Mouse (Mus musculus) liver, adult 2 months (tissue): ENCODE measurements around the gene Pkn1. TPM values are rescaled to one million over a fixed set of nuclear protein-coding genes. Genes with fewer than 3 reads are reported as not detected.
A peak's percentile ranks its signal among the peaks of the same experiment; 100 is the strongest.

Source experiments
- DNase-seq: peaks from one replicate; pipeline ENCODE4 v3.0.0-alpha.2; 2011; ENCODE audit warnings: low read depth, low spot score; ENCODE audit errors: extremely low read depth
- H3K27ac ChIP-seq: fragments of 200-500 bp; replicated peaks from 2 replicates; pipeline ENCODE4 v1.5.1; 2012; ENCODE audit warnings: low read depth, mild to moderate bottlenecking, control low read depth, inconsistent platforms, low read length; ENCODE audit not compliant: insufficient read depth
- H3K27me3 ChIP-seq: fragments of 200-500 bp; 2 replicates; pipeline ENCODE4 v1.6.1; 2012; ENCODE audit warnings: mild to moderate bottlenecking, moderate library complexity, low read length, inconsistent platforms; ENCODE audit not compliant: control insufficient read depth, insufficient read depth
- H3K36me3 ChIP-seq: fragments of 200-500 bp; 2 replicates; pipeline ENCODE4 v1.6.1; 2012; ENCODE audit warnings: low read length, inconsistent platforms; ENCODE audit not compliant: control insufficient read depth, insufficient read depth
- H3K4me1 ChIP-seq: fragments of 200-500 bp; 2 replicates; pipeline ENCODE4 v1.6.1; 2011; ENCODE audit warnings: low read length; ENCODE audit not compliant: control insufficient read depth, insufficient read depth
- H3K4me3 ChIP-seq: fragments of 200-500 bp; 2 replicates; pipeline ENCODE4 v1.5.1; 2011; ENCODE audit warnings: low read depth, mild to moderate bottlenecking, control low read depth, low read length, moderate library complexity; ENCODE audit not compliant: insufficient read depth
- H3K79me2 ChIP-seq: fragments of 200-500 bp; 2 replicates; pipeline ENCODE4 v1.6.1; 2012; ENCODE audit warnings: inconsistent platforms, mild to moderate bottlenecking, low read length, moderate library complexity; ENCODE audit not compliant: control insufficient read depth, insufficient read depth
- H3K9ac ChIP-seq: fragments of 200-500 bp; 2 replicates; pipeline ENCODE4 v1.6.1; 2012; ENCODE audit warnings: low read depth, mild to moderate bottlenecking, control low read depth, inconsistent platforms, low read length
- CTCF ChIP-seq: fragments of 200-500 bp; IDR thresholded peaks from 2 replicates; pipeline ENCODE4 v1.5.1; 2011; ENCODE audit warnings: low read depth, low read length, control low read depth
- POLR2A ChIP-seq: fragments of 200-500 bp; IDR thresholded peaks from 2 replicates; pipeline ENCODE4 v1.6.1; 2011; ENCODE audit warnings: low read length, control low read depth; ENCODE audit not compliant: insufficient read depth; ENCODE audit errors: extremely low read depth
- WGBS: fragments of 180-500 bp; shearing (Covaris S2); methylation state at CpG from one replicate; pipeline ENCODE4 v1.1.7; 2018; 5-methylcytosine and 5-hydroxymethylcytosine counted together
- polyA plus RNA-seq: library from polyadenylated mRNA; depleted of rRNA; stranded (reverse); fragments of >200 nt; gene quantifications from 2 replicates; pipeline ENCODE4 v1.2.3, GENCODE M21; 2012
- total RNA-seq: library from RNA; depleted of rRNA; stranded (reverse); fragments of >200 nt; gene quantifications from 2 replicates; pipeline ENCODE4 v1.2.3, GENCODE M21; 2014

Gene Pkn1
- total and polyA plus RNA-seq, 2 experiments: 17.3 to 28.8 TPM

DNA sequence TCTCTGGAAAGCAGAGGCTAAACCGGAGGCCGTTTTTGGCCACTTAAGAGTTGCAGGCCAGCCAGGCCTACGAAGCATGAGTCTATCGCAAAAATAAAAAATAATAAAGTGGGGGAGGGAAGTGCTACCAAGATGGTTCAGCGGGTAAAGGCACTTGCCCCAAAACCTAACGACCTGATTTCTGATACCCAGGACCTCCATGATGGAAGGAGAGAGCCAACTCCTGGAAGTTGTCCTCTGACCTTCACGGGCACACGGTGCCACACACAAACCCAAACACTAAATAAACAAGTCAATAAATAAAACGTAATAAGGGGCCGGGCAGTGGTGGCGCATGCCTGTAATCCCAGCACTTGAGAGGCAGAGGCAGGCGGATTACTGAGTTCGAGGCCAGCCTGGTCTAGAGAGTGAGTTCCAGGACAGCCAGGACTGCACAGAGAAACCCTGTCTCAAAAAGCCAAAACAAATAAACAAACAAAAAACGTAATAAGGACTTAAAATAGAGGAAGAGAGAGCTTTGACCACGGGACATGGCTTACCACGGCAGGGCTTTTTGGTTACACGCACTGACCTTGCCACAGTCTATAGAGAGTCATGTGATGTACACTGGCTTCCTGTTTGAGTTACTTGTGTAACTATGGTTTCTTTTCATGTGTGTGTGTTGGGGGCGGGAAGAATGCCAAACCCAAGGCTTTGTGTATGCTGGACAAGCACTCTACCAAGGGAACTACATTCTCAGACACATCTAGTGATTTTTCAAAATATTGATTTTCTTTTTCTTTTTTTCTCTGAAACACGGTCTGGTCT, 43.1 kb upstream of the Pkn1 start:
- peak overlapping the region; percentile 55 for H3K4me3 ChIP-seq
- TF ChIP-seq POLR2A: no peak
- no peak for TF ChIP-seq CTCF
- no peaks in the 10 kb centered on the region for H3K36me3 ChIP-seq
- 62% methylated on average over 19 of the region's 19 CpGs for WGBS
- H3K27ac ChIP-seq: peak overlapping the region; percentile 82
- H3K27me3 ChIP-seq: no peaks in the 10 kb centered on the region
- DNase-seq: peak; percentile 53
- H3K9ac ChIP-seq: peak overlapping the region; percentile 40
- H3K4me1 ChIP-seq: 0 out of 2 replicates have a peak, but pooled peaks cover 2% of the 10 kb centered on the region
- 0 out of 2 replicates have a peak, but pooled peaks cover 2% of the 10 kb centered on the region for H3K79me2 ChIP-seq

DNA sequence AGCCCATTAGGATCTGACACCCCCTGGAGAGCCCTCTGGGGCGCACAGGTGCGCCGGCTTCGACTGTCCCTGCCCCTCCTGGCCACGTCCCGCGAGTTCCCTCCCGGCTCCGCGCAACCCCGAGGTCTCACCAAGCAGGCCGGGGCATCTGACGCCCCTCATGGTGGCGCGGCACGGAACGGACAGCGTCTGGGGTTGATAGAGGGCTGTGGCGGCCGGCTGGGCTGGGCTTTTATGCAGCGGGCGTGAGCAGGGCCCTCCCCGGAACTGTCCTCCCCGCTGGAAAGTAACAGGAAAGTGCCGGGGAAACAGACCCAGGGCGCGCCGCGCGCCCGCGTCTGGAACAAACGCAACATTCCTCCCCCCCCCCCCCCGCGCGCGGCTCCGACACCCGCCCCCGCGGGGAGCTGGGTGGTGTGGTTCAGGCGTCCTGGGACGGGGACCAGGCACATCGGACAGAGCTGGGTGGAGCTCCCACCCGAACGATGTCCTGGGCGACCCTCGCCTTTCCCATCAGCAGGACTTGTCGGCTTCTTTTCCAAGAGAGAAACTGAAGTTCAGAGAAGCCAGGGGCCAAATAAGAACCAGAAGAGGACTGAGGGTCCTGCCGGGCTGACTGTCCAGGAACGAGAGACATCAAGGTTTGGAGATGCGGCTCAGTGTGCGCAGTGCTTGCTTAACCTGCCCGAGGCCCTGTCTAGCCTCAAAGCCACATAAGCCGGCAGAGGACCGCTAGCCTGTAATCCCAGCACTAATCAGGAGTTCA, 42.2 kb upstream of the Pkn1 start, which contains the start of gene Adgre5:
Gene Adgre5 (minus strand): TSS at position 351 of the 766 bp plus-strand sequence.
- no peak for DNase-seq

DNA sequence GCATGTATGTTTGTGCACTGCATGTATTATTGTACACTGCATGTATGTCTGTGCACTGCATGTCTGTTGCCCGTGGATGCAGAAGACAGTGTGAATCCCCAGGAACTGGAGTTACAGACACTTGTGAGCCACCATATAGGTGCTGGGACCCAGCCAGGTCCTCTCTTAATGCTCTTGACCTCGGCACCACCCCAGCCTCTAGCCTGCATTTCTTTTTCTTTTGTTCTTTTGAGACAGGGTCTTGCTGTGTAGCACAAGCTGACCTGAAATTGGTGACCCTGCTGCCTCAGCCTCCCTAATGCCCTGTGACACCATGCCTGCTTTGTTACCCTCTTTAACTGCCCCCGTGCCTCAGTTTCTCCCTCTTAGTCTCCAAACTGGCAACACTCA, 41.6 kb upstream of the Pkn1 start:
- peak overlapping the region; percentile 87 for H3K9ac ChIP-seq
- H3K4me1 ChIP-seq: peaks cover 4% of the 10 kb centered on the region; the same call in 1 of the 2 replicates
- no peaks in the 10 kb centered on the region for H3K27me3 ChIP-seq
- DNase-seq: no peak
- TF ChIP-seq CTCF (no peak), POLR2A (no peak)
- H3K79me2 ChIP-seq: 0 out of 2 replicates have a peak, but pooled peaks cover 2% of the 10 kb centered on the region
- peak overlapping the region; percentile 94 for H3K4me3 ChIP-seq
- H3K36me3 ChIP-seq: no peaks in the 10 kb centered on the region
- 12% methylated on average over 3 of the region's 3 CpGs for WGBS
- peak overlapping the region; percentile 83 for H3K27ac ChIP-seq

More for the DNA sequence above, 42.2 kb upstream of the Pkn1 start, which contains the start of gene Adgre5:
- 2% methylated on average over 56 of the region's 56 CpGs for WGBS
- Histone ChIP-seq H3K27ac (peak within 1 kb of the TSS; percentile 83), H3K79me2 (0 out of 2 replicates have a peak, but pooled peaks cover 2% of the 10 kb centered on the region), H3K36me3 (no peaks in the 10 kb centered on the region), H3K4me3 (peak within 1 kb of the TSS; percentile 94), H3K27me3 (no peaks in the 10 kb centered on the region), H3K9ac (peak within 1 kb of the TSS; percentile 87), H3K4me1 (peaks cover 4% of the 10 kb centered on the region; the same call in 1 of the 2 replicates)
- TF ChIP-seq POLR2A (0 out of 2 replicates have a peak, but pooled peaks have one; percentile 41), CTCF (no peak)

DNA sequence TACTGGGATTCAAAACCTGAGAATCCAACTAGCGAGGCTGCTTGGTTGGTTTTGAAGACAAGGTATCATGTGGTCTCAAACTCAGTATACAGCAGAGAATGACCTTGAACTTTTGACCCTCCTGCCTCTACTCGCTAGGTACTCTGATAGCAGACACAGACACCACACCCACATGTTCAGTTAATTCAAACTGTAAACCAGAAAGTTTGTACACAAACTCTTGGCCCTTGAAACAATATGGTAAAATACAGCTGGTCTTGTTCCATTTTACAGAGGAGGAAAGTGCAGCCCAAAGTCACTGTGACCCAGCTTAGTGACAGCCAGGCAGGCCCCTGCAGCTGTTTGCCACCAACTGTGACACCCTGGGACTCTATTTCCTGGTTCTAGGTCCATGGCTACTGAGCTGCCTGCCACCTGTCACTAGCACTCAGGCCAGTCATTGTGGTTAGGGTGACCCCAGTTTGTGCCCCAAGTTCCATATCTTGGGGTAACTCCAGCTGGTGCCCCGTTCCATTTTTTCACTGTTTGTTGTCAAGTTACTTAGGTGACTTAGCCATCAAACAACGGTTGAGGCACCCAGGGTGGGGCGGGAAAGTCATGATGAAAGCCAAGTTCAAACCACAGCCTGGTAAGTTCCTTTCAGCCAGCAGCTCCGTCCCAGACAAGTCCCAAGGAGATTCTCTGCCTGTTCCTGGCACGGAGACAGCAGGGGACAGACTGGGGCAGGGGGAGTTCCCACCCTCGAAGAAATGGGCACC, 40.9 kb upstream of the Pkn1 start:
- no peaks in the 10 kb centered on the region for H3K27me3 ChIP-seq
- H3K9ac ChIP-seq: peak overlapping the region; percentile 52
- H3K4me3 ChIP-seq: peak overlapping the region; percentile 94
- peaks cover 8% of the 10 kb centered on the region for H3K4me1 ChIP-seq
- peak overlapping the region; percentile 83 for H3K27ac ChIP-seq
- H3K36me3 ChIP-seq: no peaks in the 10 kb centered on the region
- no peak for DNase-seq
- TF ChIP-seq POLR2A: no peak
- TF ChIP-seq CTCF: no peak
- WGBS: 43% methylated on average over 8 of the region's 8 CpGs
- H3K79me2 ChIP-seq: 0 out of 2 replicates have a peak, but pooled peaks cover 5% of the 10 kb centered on the region

DNA sequence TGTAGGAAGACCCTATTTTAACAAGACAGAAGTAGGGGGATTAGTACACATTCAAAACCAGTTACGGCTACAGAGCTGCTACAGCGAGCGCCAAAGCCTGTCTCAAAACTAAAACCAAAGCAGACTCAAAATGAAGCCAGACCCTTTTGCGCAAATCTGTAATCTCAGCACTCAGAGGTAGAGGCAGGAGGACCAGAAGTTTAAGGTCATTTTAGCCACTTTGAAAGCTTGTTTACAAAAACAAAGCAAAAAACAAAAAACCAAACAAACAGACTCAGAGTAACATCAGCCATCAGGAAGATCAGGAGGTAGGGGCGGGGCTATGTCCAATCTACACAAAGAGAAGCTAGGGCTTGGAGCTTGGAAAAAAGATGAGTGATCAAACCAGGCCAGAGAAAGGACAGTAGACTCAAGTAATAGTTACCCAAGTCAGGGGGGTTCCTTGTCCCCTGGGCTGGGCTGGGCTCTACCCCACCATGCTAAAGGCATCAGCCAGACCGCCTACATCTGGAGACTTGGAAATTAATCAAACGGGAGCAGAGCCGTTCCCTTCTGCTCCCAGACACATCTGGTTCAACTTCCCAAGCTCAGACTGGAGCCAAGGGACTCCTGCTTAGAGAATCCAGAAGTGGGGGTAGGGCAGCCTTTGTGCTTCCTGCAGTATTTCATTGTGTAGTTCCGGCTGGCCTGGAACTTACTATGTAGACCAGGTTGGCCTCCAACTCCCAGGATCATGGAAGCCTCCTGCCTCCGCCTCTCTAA, 40.2 kb upstream of the Pkn1 start:
- H3K27ac ChIP-seq: peak overlapping the region; percentile 83

More for the DNA sequence above, 40.2 kb upstream of the Pkn1 start:
- Histone ChIP-seq H3K79me2 (0 out of 2 replicates have a peak, but pooled peaks cover 5% of the 10 kb centered on the region), H3K4me3 (peak overlapping the region; percentile 94), H3K27me3 (no peaks in the 10 kb centered on the region), H3K9ac (peak overlapping the region; percentile 52; the same call in 1 of the 2 replicates), H3K4me1 (peaks cover 8% of the 10 kb centered on the region), H3K36me3 (no peaks in the 10 kb centered on the region)
- no peak for DNase-seq
- WGBS: 76% methylated on average over 10 of the region's 10 CpGs
- TF ChIP-seq CTCF: no peak
